Comparison of ENCODE assay signal across 10 mouse cellular contexts in genomic region chr2:156617536-156617935, GRCm38 (mm10). TPM values are rescaled to one million over a fixed set of nuclear protein-coding genes. Genes with fewer than 3 reads are reported as not detected.
DNase-seq lines count a peak whose midpoint lies in the region; ATAC-seq and TF ChIP-seq lines count a peak whose summit lies in the region.
"Had no signal": no experiment of that assay in that cellular context is flagged by ENCODE, and none has a peak within 500 bp of the region (broad histone marks: within the 10 kb centered on the region; RNA-seq: fewer than 3 reads in every experiment).

No protein-coding gene starts in this region.

- 30% methylated on average over 11 of the region's 11 CpGs for WGBS in stomach, embryonic 16.5 days
- WGBS in stomach, postnatal 0 days: 32% methylated on average over 11 of the region's 11 CpGs

- no peak for TF ChIP-seq EP300 in stomach, postnatal 0 days (optimal IDR thresholded peaks at IDR 0.05)

- H3K9ac ChIP-seq in stomach, embryonic 16.5 days (ENCODE audit: low read length): peak overlapping the region; percentile 46; the same call in 1 of the 2 replicates
- no peak overlapping the region for H3K9ac ChIP-seq in stomach, postnatal 0 days (ENCODE audit: low read length)

- H3K9me3 ChIP-seq in stomach, embryonic 16.5 days (replicated peaks; ENCODE audit: control insufficient read depth, low read length): no peaks in the 10 kb centered on the region
- H3K9me3 ChIP-seq in stomach, postnatal 0 days (ENCODE audit: control insufficient read depth, low read length): no peaks in the 10 kb centered on the region

- ATAC-seq in stomach, embryonic 16.5 days (ENCODE audit: insufficient read depth, low FRiP score): no peak
- no peak; the same call in 1 of the 2 replicates for ATAC-seq in stomach, postnatal 0 days (ENCODE audit: low FRiP score, low TSS enrichment)
- ATAC-seq: intestine, embryonic 16.5 days had no signal

- no peak overlapping the region for H3K27ac ChIP-seq in gastrocnemius, adult 2 months
- no peak overlapping the region for H3K27ac ChIP-seq in stomach, embryonic 16.5 days (ENCODE audit: low read length)
- no peak overlapping the region for H3K27ac ChIP-seq in stomach, postnatal 0 days (replicated peaks)

- DNase-seq in gastrocnemius, adult 2 months: peak; percentile 68
- no peak for DNase-seq in gastrocnemius, postnatal 14 days
- DNase-seq in stomach, postnatal 0 days (ENCODE audit: low spot score): no peak
- peak; percentile 74 for DNase-seq in layer of hippocampus, adult 9-11 months
- DNase-seq in right cerebral cortex, postnatal 4 days: peak; percentile 27
- no peak for DNase-seq in cerebellum, adult 8-10 months
- no peak for DNase-seq in adrenal gland, postnatal 25 days

- intact Hi-C loops in gastrocnemius, adult 2 months (cut with DNase I): no loop called here
- intact Hi-C loops in gastrocnemius, postnatal 14 days (cut with DNase I; ENCODE audit: low total_unique reads): no loop called here

- TF ChIP-seq CTCF in gastrocnemius, adult 2 months (IDR thresholded peaks at IDR 0.05): no peak
- TF ChIP-seq CTCF in stomach, postnatal 0 days (IDR thresholded peaks at IDR 0.05; ENCODE audit: low read depth): no peak

- peak overlapping the region; percentile 16; the same call in 1 of the 2 replicates for H3K4me2 ChIP-seq in stomach, embryonic 16.5 days (ENCODE audit: low read depth, low read length)
- no peak overlapping the region for H3K4me2 ChIP-seq in stomach, postnatal 0 days (replicated peaks; ENCODE audit: low read depth)

- H3K4me1 ChIP-seq in stomach, embryonic 16.5 days (ENCODE audit: control insufficient read depth, insufficient read depth, low read length): peaks cover 14% of the 10 kb centered on the region
- no peaks in the 10 kb centered on the region for H3K4me1 ChIP-seq in stomach, postnatal 0 days (replicated peaks; ENCODE audit: control insufficient read depth, insufficient read depth)

- H3K36me3 ChIP-seq in stomach, embryonic 16.5 days (ENCODE audit: control insufficient read depth, insufficient read depth, low read length): no peaks in the 10 kb centered on the region
- H3K36me3 ChIP-seq in stomach, postnatal 0 days (ENCODE audit: control insufficient read depth, insufficient read depth, low read length): no peaks in the 10 kb centered on the region
- H3K36me3 ChIP-seq: G1E had no signal

- peaks cover 48% of the 10 kb centered on the region for H3K27me3 ChIP-seq in stomach, embryonic 16.5 days (ENCODE audit: control insufficient read depth, insufficient read depth, low read length)
- no peaks in the 10 kb centered on the region; the same call in 1 of the 2 replicates for H3K27me3 ChIP-seq in stomach, postnatal 0 days (ENCODE audit: control insufficient read depth, insufficient read depth, low read length)

- H3K4me3 ChIP-seq in gastrocnemius, adult 2 months: peak overlapping the region; percentile 34; the same call in 1 of the 2 replicates
- peak overlapping the region; percentile 19; the same call in 1 of the 2 replicates for H3K4me3 ChIP-seq in stomach, embryonic 16.5 days (replicated peaks; ENCODE audit: low read length)
- H3K4me3 ChIP-seq in stomach, postnatal 0 days (ENCODE audit: low read depth, low read length): no peak overlapping the region

RNA-seq across cellular contexts. Expression of gene Dlgap4, which starts 4.0 kb away (rescaled TPM):
- total RNA-seq in gastrocnemius, adult 2 months (2021): 10 to 100 TPM; 43.5 to 55.3 TPM
- 10 to 100 TPM; 54.6 to 77.3 TPM for total RNA-seq in gastrocnemius, postnatal 14 days (2021)
- 55.5 and 56.4 TPM in 2 replicates for polyA plus RNA-seq in stomach, embryonic 16.5 days (2015; fragmentation: Nextera tagmentation; extraction: Ambion mirVana)
- polyA plus RNA-seq in stomach, postnatal 0 days (2015; fragmentation: Nextera tagmentation; extraction: Ambion mirVana): 50.7 and 59.0 TPM in 2 replicates
- 50.6 and 63.0 TPM in 2 replicates for total RNA-seq in adrenal gland, postnatal 25 days (2021)

Comparison
In these comparisons a context has a peak if more than half of its experiments do, and no peak if none do; other contexts are left out.
1. DNase-seq: peak in gastrocnemius, adult 2 months (single experiment), layer of hippocampus, adult 9-11 months (single experiment) and right cerebral cortex, postnatal 4 days (single experiment); none in gastrocnemius, postnatal 14 days (single experiment), stomach, postnatal 0 days (single experiment), cerebellum, adult 8-10 months (single experiment) and adrenal gland, postnatal 25 days (single experiment).